ENCODE assay signal across 16 mouse cellular contexts in the genomic region with DNA sequence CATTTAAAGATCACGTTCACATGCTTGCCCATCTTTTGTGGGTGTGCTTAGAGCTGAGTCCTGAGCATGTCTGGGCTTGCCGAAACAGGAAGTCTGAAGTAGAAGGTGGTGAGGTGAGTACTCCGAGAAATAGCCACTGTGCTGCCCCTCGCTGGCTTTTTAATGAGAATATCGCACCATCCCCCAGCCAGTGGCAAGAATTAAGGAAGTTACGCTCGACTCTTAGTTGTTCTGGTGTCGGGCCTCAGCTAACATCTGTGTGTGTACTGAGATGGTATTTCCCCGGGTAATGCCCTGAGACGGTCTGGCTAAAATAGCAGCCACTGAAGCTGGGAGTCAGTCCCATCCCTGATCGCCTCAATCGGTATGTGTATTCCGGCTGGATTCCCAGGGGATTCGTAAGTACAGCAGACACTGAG.
"Had no signal": no experiment of that assay in that cellular context is flagged by ENCODE, and none has a peak within 500 bp of the region (broad histone marks: within the 10 kb centered on the region; RNA-seq: fewer than 3 reads in every experiment).

No protein-coding gene starts in this region.

- H3K27ac ChIP-seq: kidney, postnatal 0 days; limb, embryonic 12.5 days; liver, embryonic 13.5 days; midbrain, embryonic 15.5 days; stomach, embryonic 15.5 days had no signal

- H3K4me3 ChIP-seq: limb, embryonic 12.5 days; liver, embryonic 13.5 days; midbrain, embryonic 15.5 days; stomach, embryonic 15.5 days had no signal

- H3K4me2 ChIP-seq: limb, embryonic 12.5 days; liver, embryonic 13.5 days; midbrain, embryonic 11.5 days; midbrain, embryonic 15.5 days; stomach, embryonic 15.5 days had no signal

- H3K9me3 ChIP-seq: limb, embryonic 12.5 days; liver, embryonic 13.5 days; midbrain, embryonic 15.5 days; stomach, embryonic 15.5 days had no signal

- H3K36me3 ChIP-seq: limb, embryonic 12.5 days; liver, embryonic 13.5 days; midbrain, embryonic 15.5 days; stomach, embryonic 15.5 days had no signal

- H3K4me1 ChIP-seq: limb, embryonic 12.5 days; liver, embryonic 13.5 days; stomach, embryonic 15.5 days had no signal

- DNase-seq: kidney, adult 9 months; kidney, postnatal 36 days; layer of hippocampus, adult 9-11 months; layer of hippocampus, postnatal 36 days; liver; liver, embryonic 13.5 days; liver, postnatal 0 days; right cerebral cortex, adult 18-20 months; right cerebral cortex, postnatal 25 days; thymus, adult 2 months; thymus, postnatal 25 days had no signal

- H3K9ac ChIP-seq: limb, embryonic 12.5 days; liver, embryonic 13.5 days; liver, postnatal 0 days; midbrain, embryonic 15.5 days; stomach, embryonic 15.5 days had no signal

- H3K27me3 ChIP-seq: limb, embryonic 12.5 days; liver, embryonic 13.5 days; midbrain, embryonic 15.5 days; stomach, embryonic 15.5 days had no signal

- ATAC-seq: liver, postnatal 0 days had no signal
